Mouse (Mus musculus) stomach, postnatal 0 days (tissue): ENCODE measurements around the gene Kcnd2. TPM values are rescaled to one million over a fixed set of nuclear protein-coding genes. Genes with fewer than 3 reads are reported as not detected.

Source experiments
- ATAC-seq: fragments of 200-750 bp; cut with Nextera tagmentation; 2 replicates; pipeline ENCODE4 v1.8.0; 2017; ENCODE audit not compliant: low FRiP score, low TSS enrichment
- DNase-seq: peaks from one replicate; pipeline ENCODE4 v3.0.0-alpha.2; 2016; ENCODE audit warnings: low spot score
- H3K27ac ChIP-seq: fragments of 300-500 bp; sonication (generic); replicated peaks from 2 replicates; pipeline ENCODE4 v1.5.1; 2014; ENCODE audit warnings: mild to moderate bottlenecking, control low read depth
- H3K27me3 ChIP-seq: fragments of 300-500 bp; sonication (generic); 2 replicates; pipeline ENCODE4 v1.6.1; 2014; ENCODE audit warnings: low read length; ENCODE audit not compliant: control insufficient read depth, insufficient read depth
- H3K36me3 ChIP-seq: fragments of 300-500 bp; sonication (generic); 2 replicates; pipeline ENCODE4 v1.6.1; 2014; ENCODE audit warnings: low read length, mixed read lengths; ENCODE audit not compliant: control insufficient read depth, insufficient read depth
- H3K4me1 ChIP-seq: fragments of 300-500 bp; sonication (generic); replicated peaks from 2 replicates; pipeline ENCODE4 v1.6.1; 2014; ENCODE audit warnings: antibody characterized with exemption; ENCODE audit not compliant: control insufficient read depth, insufficient read depth
- H3K4me2 ChIP-seq: fragments of 300-500 bp; sonication (generic); replicated peaks from 2 replicates; pipeline ENCODE4 v1.6.1; 2014; ENCODE audit warnings: low read depth, mild to moderate bottlenecking, control low read depth, moderate library complexity
- H3K4me3 ChIP-seq: fragments of 300-500 bp; sonication (generic); 2 replicates; pipeline ENCODE4 v1.5.1; 2014; ENCODE audit warnings: low read depth, low read length, control low read depth
- H3K9ac ChIP-seq: fragments of 300-500 bp; sonication (generic); 2 replicates; pipeline ENCODE4 v1.6.1; 2014; ENCODE audit warnings: mild to moderate bottlenecking, low read length, control low read depth, mixed read lengths
- H3K9me3 ChIP-seq: fragments of 300-500 bp; sonication (generic); 2 replicates; pipeline ENCODE4 v1.6.1; 2016; ENCODE audit warnings: low read length; ENCODE audit not compliant: control insufficient read depth
- CTCF ChIP-seq: IDR thresholded peaks from 2 replicates; pipeline ENCODE4 v1.5.1; 2016; ENCODE audit warnings: antibody characterized with exemption, low read depth, mild to moderate bottlenecking, moderate library complexity
- EP300 ChIP-seq: optimal IDR thresholded peaks from 2 replicates; pipeline ENCODE3; 2016; ENCODE audit warnings: antibody characterized with exemption
- WGBS: fragments of 180-500 bp; shearing (Covaris S2); extraction: QIAGEN DNeasy Blood & Tissue Kit; methylation state at CpG from one replicate; pipeline ENCODE4 v1.1.7; 2014; 5-methylcytosine and 5-hydroxymethylcytosine counted together
- polyA plus RNA-seq: library from polyadenylated mRNA; unstranded; fragments of >200 nt; fragmentation: Nextera tagmentation; extraction: Ambion mirVana; gene quantifications from 2 replicates; pipeline ENCODE4 v1.2.1, GENCODE M21; 2015

The Kcnd2 gene
- polyA plus RNA-seq, 1 experiment from 2014 or later, result 0.24 TPM

GRCm38 (mm10) chr6:21597424-21597823 lies 382.1 kb downstream of the Kcnd2 start:
- Histone ChIP-seq H3K4me2 (no peak overlapping the region), H3K27ac (no peak overlapping the region), H3K9ac (no peak overlapping the region), H3K36me3 (no peaks in the 10 kb centered on the region), H3K27me3 (no peaks in the 10 kb centered on the region), H3K4me1 (no peaks in the 10 kb centered on the region), H3K4me3 (no peak overlapping the region), H3K9me3 (no peaks in the 10 kb centered on the region)
- DNase-seq, result no peak
- WGBS, result 39% methylated on average over 3 of the region's 3 CpGs
- no peak for ATAC-seq
- TF ChIP-seq EP300, result no peak

GRCm38 (mm10) chr6:21609381-21610059 lies 394.2 kb downstream of the Kcnd2 start:
- ATAC-seq (no peak), DNase-seq (no peak)
- Histone ChIP-seq H3K27ac (no peak overlapping the region), H3K9ac (no peak overlapping the region), H3K4me2 (no peak overlapping the region), H3K36me3 (no peaks in the 10 kb centered on the region), H3K9me3 (no peaks in the 10 kb centered on the region), H3K4me1 (no peaks in the 10 kb centered on the region), H3K4me3 (no peak overlapping the region), H3K27me3 (no peaks in the 10 kb centered on the region)
- TF ChIP-seq CTCF, result no peak
- 64% methylated on average over 7 of the region's 7 CpGs for WGBS

- DNase-seq, result no peak
- no peaks in the 10 kb centered on the region for H3K9me3 ChIP-seq
- ATAC-seq, result no peak
- no peak for TF ChIP-seq CTCF
- no peak for TF ChIP-seq EP300
- H3K27me3 ChIP-seq, result no peaks in the 10 kb centered on the region
- no peaks in the 10 kb centered on the region for H3K4me1 ChIP-seq
- no peak overlapping the region for H3K27ac ChIP-seq
- 76% methylated on average over 4 of the region's 4 CpGs for WGBS
- H3K4me2 ChIP-seq, result no peak overlapping the region
- no peaks in the 10 kb centered on the region for H3K36me3 ChIP-seq
- no peak overlapping the region for H3K4me3 ChIP-seq
- no peak overlapping the region for H3K9ac ChIP-seq
Measured at GRCm38 (mm10) chr6:21629989-21630388, 414.7 kb downstream of the Kcnd2 start.

- H3K4me3 ChIP-seq, result no peak overlapping the region
- ATAC-seq, result no peak
- H3K27ac ChIP-seq, result no peak overlapping the region
- H3K36me3 ChIP-seq, result no peaks in the 10 kb centered on the region
- no peak overlapping the region for H3K4me2 ChIP-seq
- no peak for DNase-seq
- H3K9ac ChIP-seq, result no peak overlapping the region
- TF ChIP-seq EP300, result no peak
- no peaks in the 10 kb centered on the region for H3K27me3 ChIP-seq
- H3K9me3 ChIP-seq, result no peaks in the 10 kb centered on the region
- H3K4me1 ChIP-seq, result no peaks in the 10 kb centered on the region
Measured at GRCm38 (mm10) chr6:21655681-21656080, 440.4 kb downstream of the Kcnd2 start.

- no peak for ATAC-seq
- no peak for TF ChIP-seq CTCF
- TF ChIP-seq EP300, result no peak
- Histone ChIP-seq H3K27ac (no peak overlapping the region), H3K4me3 (no peak overlapping the region), H3K9ac (no peak overlapping the region), H3K27me3 (no peaks in the 10 kb centered on the region), H3K36me3 (no peaks in the 10 kb centered on the region), H3K4me1 (no peaks in the 10 kb centered on the region), H3K4me2 (no peak overlapping the region), H3K9me3 (no peaks in the 10 kb centered on the region)
- no peak for DNase-seq
- WGBS, result 79% methylated on average over 6 of the region's 6 CpGs
Measured at GRCm38 (mm10) chr6:21664135-21664534, 448.8 kb downstream of the Kcnd2 start.

- DNase-seq (no peak), ATAC-seq (no peak)
- no peak overlapping the region for H3K27ac ChIP-seq
- no peak overlapping the region for H3K4me3 ChIP-seq
- TF ChIP-seq EP300 (no peak), CTCF (no peak)
- no peaks in the 10 kb centered on the region for H3K4me1 ChIP-seq
- no peak overlapping the region for H3K4me2 ChIP-seq
- no peaks in the 10 kb centered on the region for H3K9me3 ChIP-seq
- WGBS, result 52% methylated on average over 4 of the region's 4 CpGs
- no peaks in the 10 kb centered on the region for H3K36me3 ChIP-seq
- no peaks in the 10 kb centered on the region for H3K27me3 ChIP-seq
- H3K9ac ChIP-seq, result no peak overlapping the region
Measured at GRCm38 (mm10) chr6:21664638-21665037, 449.3 kb downstream of the Kcnd2 start.
